Mouse (Mus musculus) thymus, adult 2 months (tissue): ENCODE measurements around the gene Casp1. TPM values are rescaled to one million over a fixed set of nuclear protein-coding genes. Genes with fewer than 3 reads are reported as not detected.

Source experiments
- DNase-seq: peaks from one replicate; pipeline ENCODE4 v3.0.0; 2021
- H3K27ac ChIP-seq: fragments of 200-500 bp; 2 replicates; pipeline ENCODE4 v1.5.1; 2012; ENCODE audit warnings: low read length, control low read depth; ENCODE audit not compliant: control insufficient read depth, insufficient read depth
- H3K27me3 ChIP-seq: fragments of 200-500 bp; 2 replicates; pipeline ENCODE4 v1.6.1; 2012; ENCODE audit warnings: mild to moderate bottlenecking, low read length, moderate library complexity, mixed read lengths; ENCODE audit not compliant: control insufficient read depth, insufficient read depth
- H3K36me3 ChIP-seq: fragments of 200-500 bp; 2 replicates; pipeline ENCODE4 v1.6.1; 2012; ENCODE audit warnings: mild to moderate bottlenecking, low read length, moderate library complexity; ENCODE audit not compliant: control insufficient read depth, insufficient read depth
- H3K4me1 ChIP-seq: fragments of 200-500 bp; replicated peaks from 2 replicates; pipeline ENCODE4 v1.6.1; 2012; ENCODE audit warnings: low read length; ENCODE audit not compliant: control insufficient read depth, insufficient read depth
- H3K4me3 ChIP-seq: fragments of 200-500 bp; 2 replicates; pipeline ENCODE4 v1.5.1; 2012; ENCODE audit warnings: mild to moderate bottlenecking, low read length, control low read depth, moderate library complexity; ENCODE audit not compliant: control insufficient read depth, insufficient read depth
- CTCF ChIP-seq: fragments of 200-500 bp; IDR thresholded peaks from 2 replicates; pipeline ENCODE4 v1.5.1; 2012; ENCODE audit warnings: mild to moderate bottlenecking, control low read depth, low read length, moderate library complexity, borderline replicate concordance; ENCODE audit not compliant: control insufficient read depth, poor library complexity, insufficient read depth; ENCODE audit errors: extremely low read depth
- POLR2A ChIP-seq: fragments of 200-500 bp; IDR thresholded peaks from 2 replicates; pipeline ENCODE4 v1.6.1; 2012; ENCODE audit warnings: mild to moderate bottlenecking, low read length, control low read depth, moderate library complexity; ENCODE audit not compliant: control insufficient read depth, poor library complexity, insufficient read depth; ENCODE audit errors: extremely low read depth
- WGBS: fragments of 180-500 bp; shearing (Covaris S2); methylation state at CpG from one replicate; pipeline ENCODE4 v1.1.7; 2018; 5-methylcytosine and 5-hydroxymethylcytosine counted together
- polyA plus RNA-seq: library from polyadenylated mRNA; depleted of rRNA; stranded (reverse); fragments of >200 nt; gene quantifications from 2 replicates; pipeline ENCODE4 v1.2.3, GENCODE M21; 2012

Casp1 gene
- polyA plus RNA-seq, 1 experiment = 1.2 TPM

- Histone ChIP-seq H3K36me3 (no peaks in the 10 kb centered on the region), H3K27ac (no peak overlapping the region), H3K27me3 (no peaks in the 10 kb centered on the region), H3K4me3 (no peak overlapping the region), H3K4me1 (no peaks in the 10 kb centered on the region)
- TF ChIP-seq CTCF (no peak), POLR2A (no peak)
- DNase-seq = no peak
Measured at GRCm38 (mm10) chr9:5286597-5286996, 11.7 kb upstream of the Casp1 start.

GRCm38 (mm10) chr9:5296354-5297237 is 1.7 kb upstream of the Casp1 start:
- TF ChIP-seq POLR2A (no peak), CTCF (no peak)
- Histone ChIP-seq H3K27ac (no peak overlapping the region), H3K27me3 (no peaks in the 10 kb centered on the region), H3K4me3 (no peak overlapping the region), H3K4me1 (no peaks in the 10 kb centered on the region), H3K36me3 (no peaks in the 10 kb centered on the region)
- WGBS = 82% methylated on average over 2 of the region's 2 CpGs
- DNase-seq = no peak

GRCm38 (mm10) chr9:5299132-5299381 is 740 bp downstream of the Casp1 start:
- Histone ChIP-seq H3K27me3 (no peaks in the 10 kb centered on the region), H3K4me1 (no peaks in the 10 kb centered on the region), H3K4me3 (no peak overlapping the region), H3K36me3 (no peaks in the 10 kb centered on the region), H3K27ac (no peak overlapping the region)
- DNase-seq = no peak
- TF ChIP-seq CTCF = no peak
- no peak for TF ChIP-seq POLR2A
- 30% methylated on average over 2 of the region's 2 CpGs for WGBS

DNA sequence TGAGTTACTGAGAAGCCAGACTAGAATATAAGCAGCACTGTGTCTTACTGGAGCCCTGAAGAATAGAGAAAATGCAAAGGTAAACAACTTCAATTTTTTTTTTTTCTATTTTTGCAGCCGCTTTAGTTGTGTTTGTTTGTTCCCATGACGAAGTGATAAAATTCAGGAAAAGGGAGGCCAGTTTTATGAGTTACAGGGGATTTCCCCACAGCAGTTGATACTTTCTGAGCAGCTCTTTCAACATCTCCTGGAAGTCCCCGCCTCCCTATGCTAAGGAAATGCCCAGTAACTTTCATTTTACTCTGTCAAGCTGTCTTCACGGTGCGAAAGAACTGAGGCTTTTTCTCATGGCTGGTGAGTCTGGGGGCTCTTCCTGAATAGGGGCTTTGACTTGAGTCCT is 10.2 kb downstream of the Casp1 start, which contains the start of gene Casp4:
Gene Casp4, plus strand, starts transcription at position 268 of the 400 bp plus-strand sequence.
- no peak for DNase-seq
- TF ChIP-seq CTCF = no peak
- no peak for TF ChIP-seq POLR2A
- WGBS = 3% methylated on average over 5 of the region's 5 CpGs

DNA sequence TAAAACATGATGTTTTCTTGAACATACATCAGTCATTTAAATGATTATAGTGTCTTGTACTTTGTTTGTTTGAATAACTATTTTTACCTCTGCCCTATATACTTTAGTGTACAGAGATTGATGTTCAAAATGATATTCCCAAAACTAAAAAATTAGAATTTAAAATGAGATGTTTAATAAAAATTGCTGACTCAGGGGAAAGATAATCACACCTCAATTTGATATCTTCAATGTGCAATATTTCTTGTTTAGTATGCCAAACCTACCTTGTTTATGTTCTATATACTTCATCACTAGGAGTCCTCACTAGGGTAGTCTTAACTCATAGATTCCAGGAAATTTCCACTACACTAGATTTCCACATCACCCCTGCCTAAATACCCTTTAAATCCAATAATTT is 11.8 kb downstream of the Casp1 start:
- Histone ChIP-seq H3K27me3 (no peaks in the 10 kb centered on the region), H3K36me3 (no peaks in the 10 kb centered on the region), H3K4me1 (no peaks in the 10 kb centered on the region), H3K27ac (no peak overlapping the region), H3K4me3 (no peak overlapping the region)
- TF ChIP-seq CTCF (no peak), POLR2A (no peak)
- DNase-seq = no peak

More for the DNA sequence above, 10.2 kb downstream of the Casp1 start, which contains the start of gene Casp4:
- no peaks in the 10 kb centered on the region for H3K4me1 ChIP-seq
- no peaks in the 10 kb centered on the region for H3K27me3 ChIP-seq
- no peaks in the 10 kb centered on the region for H3K36me3 ChIP-seq
- H3K4me3 ChIP-seq = no peak within 1 kb of the TSS
- no peak within 1 kb of the TSS for H3K27ac ChIP-seq

DNA sequence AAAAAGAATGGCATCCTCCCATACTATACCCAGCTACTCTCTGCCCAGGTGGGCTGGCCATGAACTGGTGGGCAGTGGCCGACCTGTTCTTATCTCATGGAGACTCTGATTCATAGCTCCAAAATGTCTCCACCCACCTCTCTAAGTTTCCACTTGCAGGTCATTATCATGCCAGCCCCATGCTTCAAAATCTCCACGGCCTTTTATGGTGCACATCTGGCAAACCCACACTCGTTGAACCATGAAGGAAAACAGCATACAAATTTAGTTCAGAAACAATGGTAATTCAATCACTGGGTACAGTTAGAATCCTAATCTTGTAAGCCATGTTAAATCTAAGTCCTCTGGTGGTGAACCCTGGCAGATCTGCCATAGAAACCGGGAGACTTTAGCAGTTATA is 13.1 kb downstream of the Casp1 start:
- TF ChIP-seq POLR2A (no peak), CTCF (no peak)
- no peak for DNase-seq
- 90% methylated on average over 4 of the region's 4 CpGs for WGBS
- H3K4me3 ChIP-seq = no peak overlapping the region
- no peak overlapping the region for H3K27ac ChIP-seq
- no peaks in the 10 kb centered on the region for H3K4me1 ChIP-seq
- no peaks in the 10 kb centered on the region for H3K27me3 ChIP-seq
- no peaks in the 10 kb centered on the region for H3K36me3 ChIP-seq

DNA sequence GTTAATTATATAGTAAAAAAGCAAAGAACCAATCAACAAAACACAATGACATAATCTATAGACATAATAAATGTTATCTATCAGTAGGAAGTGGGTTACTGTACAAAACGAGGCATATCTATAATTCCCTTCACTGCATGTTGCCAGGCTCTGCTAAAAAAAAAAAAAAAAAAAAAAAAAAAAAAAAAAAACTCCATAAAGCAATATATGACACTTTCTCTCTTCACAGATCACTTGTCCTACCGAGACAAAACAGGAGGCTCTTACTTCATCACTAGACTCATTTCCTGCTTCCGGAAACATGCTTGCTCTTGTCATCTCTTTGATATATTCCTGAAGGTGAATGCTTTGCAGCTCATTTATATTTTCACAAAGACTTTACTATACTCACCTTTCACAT is 29.9 kb downstream of the Casp1 start:
- H3K36me3 ChIP-seq = no peaks in the 10 kb centered on the region
- no peak overlapping the region for H3K4me3 ChIP-seq
- 78% methylated on average over 3 of the region's 3 CpGs for WGBS
- no peak overlapping the region for H3K27ac ChIP-seq
- H3K4me1 ChIP-seq = no peaks in the 10 kb centered on the region
- DNase-seq = no peak
- TF ChIP-seq POLR2A (no peak), CTCF (no peak)
- no peaks in the 10 kb centered on the region for H3K27me3 ChIP-seq
